Mouse (Mus musculus) kidney, embryonic 16.5 days (tissue): ENCODE data around the gene Doc2a. TPM values are rescaled to one million over a fixed set of nuclear protein-coding genes. Genes with fewer than 3 reads are reported as not detected.
"Not testable (repeated sequence)": the region's sequence is repeated elsewhere in the genome, so short reads cannot be mapped to it uniquely, and the experiment has no call there.

Experiments used
- ATAC-seq: fragments of 200-750 bp; cut with Nextera tagmentation; 2 replicates; pipeline ENCODE4 v1.8.0; 2017; ENCODE audit warnings: moderate TSS enrichment; ENCODE audit not compliant: low FRiP score, low TSS enrichment
- H3K27ac ChIP-seq: fragments of 300-500 bp; sonication (generic); 2 replicates; pipeline ENCODE4 v1.5.1; 2014; ENCODE audit warnings: low read length
- H3K27me3 ChIP-seq: fragments of 300-500 bp; sonication (generic); 2 replicates; pipeline ENCODE4 v1.6.1; 2014; ENCODE audit warnings: low read length, control low read depth, mixed read lengths; ENCODE audit not compliant: insufficient read depth
- H3K36me3 ChIP-seq: fragments of 300-500 bp; sonication (generic); 2 replicates; pipeline ENCODE4 v1.6.1; 2014; ENCODE audit warnings: low read length, control low read depth, mixed read lengths; ENCODE audit not compliant: insufficient read depth
- H3K4me1 ChIP-seq: fragments of 300-500 bp; sonication (generic); 2 replicates; pipeline ENCODE4 v1.6.1; 2014; ENCODE audit warnings: low read length, control low read depth, mixed read lengths; ENCODE audit not compliant: insufficient read depth
- H3K4me2 ChIP-seq: fragments of 300-500 bp; sonication (generic); replicated peaks from 2 replicates; pipeline ENCODE4 v1.6.1; 2014; ENCODE audit warnings: low read depth, low read length
- H3K4me3 ChIP-seq: fragments of 300-500 bp; sonication (generic); 2 replicates; pipeline ENCODE4 v1.5.1; 2014; ENCODE audit warnings: mild to moderate bottlenecking, low read length
- H3K9ac ChIP-seq: fragments of 300-500 bp; sonication (generic); replicated peaks from 2 replicates; pipeline ENCODE4 v1.6.1; 2014; ENCODE audit warnings: low read length
- H3K9me3 ChIP-seq: fragments of 300-500 bp; sonication (generic); 2 replicates; pipeline ENCODE4 v1.6.1; 2016; ENCODE audit warnings: low read length, control low read depth
- WGBS: fragments of 180-500 bp; shearing (Covaris S2); extraction: QIAGEN DNeasy Blood & Tissue Kit; methylation state at CpG from one replicate; pipeline ENCODE4 v1.1.7; 2014; 5-methylcytosine and 5-hydroxymethylcytosine counted together
- polyA plus RNA-seq: library from polyadenylated mRNA; unstranded; fragments of >200 nt; fragmentation: Nextera tagmentation; extraction: Ambion mirVana; gene quantifications from 2 replicates; pipeline ENCODE4 v1.2.1, GENCODE M21; 2015

Gene Doc2a
- polyA plus RNA-seq, 1 experiment from 2014 or later = 8.7 TPM

GRCm38 (mm10) chr7:126884286-126885164 lies 37.3 kb downstream of the Doc2a start, which contains the start of gene Taok2:
Gene Taok2 (minus strand): TSS chr7:126884703.
- Histone ChIP-seq H3K9ac (peak within 1 kb of the TSS; percentile 91), H3K9me3 (no peaks in the 10 kb centered on the region), H3K36me3 (peaks cover 12% of the 10 kb centered on the region), H3K4me2 (peak within 1 kb of the TSS; percentile 99), H3K27me3 (no peaks in the 10 kb centered on the region), H3K4me1 (peaks cover 37% of the 10 kb centered on the region), H3K4me3 (peak within 1 kb of the TSS; percentile 90), H3K27ac (peak within 1 kb of the TSS; percentile 98)
- ATAC-seq = peak; percentile 98
- 0% methylated on average over 54 of the region's 56 CpGs for WGBS

DNA sequence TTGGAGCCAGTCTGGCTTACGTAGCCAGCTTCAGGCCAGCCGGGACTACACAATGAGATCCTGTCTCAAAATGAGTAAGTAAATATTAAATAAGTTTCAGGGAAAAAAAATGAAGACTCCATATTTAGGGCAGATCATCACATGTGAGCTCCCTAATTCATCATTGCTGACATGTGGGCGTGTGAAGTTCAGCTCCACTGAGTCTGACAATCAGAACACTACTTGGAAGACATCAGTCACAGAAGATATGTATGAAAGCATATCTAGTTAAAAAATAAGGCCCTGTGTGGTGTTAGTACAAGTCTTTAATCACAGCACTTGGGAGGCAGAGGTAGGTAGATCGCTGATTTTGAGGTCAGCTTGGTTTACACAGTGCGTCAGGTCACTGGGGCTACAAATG lies 40.1 kb downstream of the Doc2a start:
- no peak overlapping the region for H3K9ac ChIP-seq
- no peaks in the 10 kb centered on the region for H3K9me3 ChIP-seq
- WGBS = 80% methylated on average over 5 of the region's 5 CpGs
- no peak overlapping the region for H3K4me2 ChIP-seq
- no peak overlapping the region for H3K27ac ChIP-seq
- H3K4me1 ChIP-seq = peaks cover 19% of the 10 kb centered on the region
- no peaks in the 10 kb centered on the region for H3K27me3 ChIP-seq
- H3K36me3 ChIP-seq = 0 out of 2 replicates have a peak, but pooled peaks cover 2% of the 10 kb centered on the region
- no peak overlapping the region for H3K4me3 ChIP-seq
- no peak for ATAC-seq

DNA sequence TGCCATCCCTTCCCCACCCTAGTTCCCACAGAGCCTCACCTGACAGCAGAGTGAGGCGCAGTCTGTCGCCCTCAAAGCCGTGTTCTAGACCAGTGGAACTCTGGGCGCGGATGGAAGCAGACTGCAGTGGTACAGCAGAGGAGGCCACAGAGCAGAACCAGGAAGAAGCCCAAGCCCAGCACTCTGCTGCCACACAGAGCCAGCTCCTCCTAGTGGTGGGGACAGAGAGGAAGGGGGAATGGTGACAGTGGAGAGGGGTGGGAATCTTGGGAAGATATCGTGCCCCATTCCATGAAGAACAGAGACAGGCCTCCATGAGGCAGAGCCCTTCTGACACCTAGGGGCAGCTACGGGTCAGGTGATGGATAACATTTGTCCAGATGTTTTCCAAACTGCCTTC lies 41.6 kb downstream of the Doc2a start:
- no peak for ATAC-seq
- H3K36me3 ChIP-seq = 0 out of 2 replicates have a peak, but pooled peaks cover 2% of the 10 kb centered on the region
- H3K27me3 ChIP-seq = no peaks in the 10 kb centered on the region
- no peak overlapping the region for H3K4me3 ChIP-seq
- peak overlapping the region; percentile 41; the same call in 1 of the 2 replicates for H3K9ac ChIP-seq
- whole genome bisulfite sequencing = 45% methylated on average over 7 of the region's 7 CpGs
- no peaks in the 10 kb centered on the region for H3K9me3 ChIP-seq
- peaks cover 5% of the 10 kb centered on the region; the same call in 1 of the 2 replicates for H3K4me1 ChIP-seq
- H3K4me2 ChIP-seq = no peak overlapping the region
- H3K27ac ChIP-seq = no peak overlapping the region

GRCm38 (mm10) chr7:126896912-126897311 lies 49.7 kb downstream of the Doc2a start:
- WGBS = 81% methylated on average over 5 of the region's 5 CpGs
- Histone ChIP-seq H3K9ac (peak overlapping the region; percentile 82; the same call in 1 of the 2 replicates), H3K9me3 (no peaks in the 10 kb centered on the region), H3K4me3 (no peak overlapping the region), H3K36me3 (no peaks in the 10 kb centered on the region), H3K4me1 (peaks cover 15% of the 10 kb centered on the region; the same call in 1 of the 2 replicates), H3K27ac (no peak overlapping the region), H3K27me3 (no peaks in the 10 kb centered on the region), H3K4me2 (peak overlapping the region; percentile 77; the same call in 1 of the 2 replicates)
- no peak for ATAC-seq

GRCm38 (mm10) chr7:126897390-126898101 lies 50.3 kb downstream of the Doc2a start:
- ATAC-seq = no peak; the same call in 1 of the 2 replicates
- peak overlapping the region; percentile 72 for H3K27ac ChIP-seq
- no peaks in the 10 kb centered on the region for H3K36me3 ChIP-seq
- peaks cover 15% of the 10 kb centered on the region; the same call in 1 of the 2 replicates for H3K4me1 ChIP-seq
- peak overlapping the region; percentile 69 for H3K4me3 ChIP-seq
- no peaks in the 10 kb centered on the region for H3K9me3 ChIP-seq
- 17% methylated on average over 16 of the region's 16 CpGs for WGBS
- H3K27me3 ChIP-seq = no peaks in the 10 kb centered on the region
- peak overlapping the region; percentile 82 for H3K9ac ChIP-seq
- H3K4me2 ChIP-seq = peak overlapping the region; percentile 77

DNA sequence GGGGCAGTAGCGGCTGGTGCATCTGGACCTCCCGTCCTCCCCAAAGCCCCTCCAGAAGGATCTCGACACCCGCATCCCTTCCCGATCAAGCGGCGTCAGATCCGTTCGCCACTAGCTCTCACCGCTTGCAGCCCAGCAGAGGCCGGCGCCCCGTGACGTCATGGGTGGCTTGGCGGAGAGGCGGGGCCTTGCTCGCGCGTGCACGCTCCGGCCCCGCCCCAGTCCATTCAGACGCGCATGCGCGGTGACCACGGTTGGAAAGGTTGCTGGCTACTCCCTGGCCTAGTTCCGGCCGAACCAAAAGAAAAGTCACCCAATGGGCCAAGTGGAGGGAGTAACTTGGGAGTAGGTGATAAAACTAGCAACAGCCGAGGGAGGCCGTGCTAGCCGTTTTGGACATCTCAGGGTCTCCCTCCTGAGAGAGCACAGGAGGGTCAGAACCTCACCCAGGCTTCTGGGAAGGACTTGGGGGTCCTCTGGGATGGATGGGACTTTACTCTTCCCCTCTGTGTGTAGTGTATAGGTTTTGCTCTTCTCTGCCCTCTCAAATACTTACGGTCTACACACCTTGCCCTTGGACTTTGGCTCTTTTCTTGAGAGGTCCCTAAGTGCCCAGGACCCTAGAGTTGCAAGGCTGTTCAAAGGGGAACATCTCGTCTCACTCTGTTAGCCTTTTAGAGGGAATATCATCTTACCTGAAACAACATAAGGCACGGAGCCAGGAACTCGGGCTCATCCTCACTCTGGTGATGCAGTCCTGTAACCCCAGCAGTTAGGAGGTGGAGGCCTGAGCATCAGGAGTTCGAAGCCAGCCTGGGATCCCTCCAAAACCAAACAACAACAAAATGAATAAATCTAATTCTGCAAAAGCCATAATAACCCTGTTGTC lies 51.1 kb downstream of the Doc2a start:
- Histone ChIP-seq H3K9me3 (no peaks in the 10 kb centered on the region), H3K4me2 (peak overlapping the region; percentile 77), H3K27me3 (no peaks in the 10 kb centered on the region), H3K4me1 (peaks cover 15% of the 10 kb centered on the region; the same call in 1 of the 2 replicates), H3K36me3 (no peaks in the 10 kb centered on the region), H3K27ac (peak overlapping the region; percentile 76), H3K9ac (peak overlapping the region; percentile 82), H3K4me3 (peak overlapping the region; percentile 69)
- ATAC-seq = peak; percentile 94
- 9% methylated on average over 37 of the region's 37 CpGs for WGBS

- not testable (repeated sequence) for H3K9me3 ChIP-seq
- H3K4me1 ChIP-seq = peaks cover 15% of the 10 kb centered on the region; the same call in 1 of the 2 replicates
- WGBS = 94% methylated on average over 7 of the region's 9 CpGs
These were observed 52.6 kb downstream of the Doc2a start for GRCm38 (mm10) chr7:126899781-126900180.

More at GRCm38 (mm10) chr7:126899781-126900180, 52.6 kb downstream of the Doc2a start:
- not testable (repeated sequence) for H3K27ac ChIP-seq, H3K9ac ChIP-seq, ATAC-seq, H3K27me3 ChIP-seq, H3K4me2 ChIP-seq, H3K36me3 ChIP-seq, H3K4me3 ChIP-seq
